Mouse (Mus musculus): ENCODE results near the gene Synpo2. TPM values are rescaled to one million over a fixed set of nuclear protein-coding genes. Genes with fewer than 3 reads are reported as not detected.

Synpo2 gene
- polyA plus RNA-seq, 1 experiment = 1.3 TPM

DNA sequence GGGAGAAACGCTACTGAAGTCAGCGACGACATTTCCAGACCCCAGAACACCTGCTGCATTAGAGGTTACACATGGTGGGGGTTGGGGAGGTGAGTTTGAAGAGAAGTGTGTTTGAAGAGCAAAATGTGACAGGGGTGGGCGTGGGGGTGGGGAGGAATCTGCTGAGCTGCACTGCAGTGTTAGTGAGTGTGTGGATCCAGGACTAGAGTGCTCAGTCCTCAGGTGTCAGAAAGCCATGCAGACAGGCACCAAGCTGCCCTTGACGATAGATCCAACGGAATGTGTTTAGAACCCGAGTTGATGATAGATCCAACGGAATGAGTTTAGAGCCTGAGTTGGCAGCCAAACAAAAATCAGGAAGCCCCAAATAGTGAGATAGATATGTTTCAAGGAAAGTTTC lies 89.4 kb downstream of the Synpo2 start:
- DNase-seq (ENCODE audit: low read depth) = no peak
- TF ChIP-seq POLR2A (IDR thresholded peaks at IDR 0.05; ENCODE audit: borderline replicate concordance, extremely low read depth, insufficient read depth, insufficient read length, poor library complexity, severe bottlenecking) (no peak), CTCF (IDR thresholded peaks at IDR 0.05; ENCODE audit: borderline replicate concordance, extremely low read depth, insufficient read depth, insufficient read length) (no peak)

GRCm38 (mm10) chr3:123145942-123146341 lies 90.0 kb downstream of the Synpo2 start:
- no peak for DNase-seq (ENCODE audit: low read depth)
- TF ChIP-seq POLR2A (IDR thresholded peaks at IDR 0.05; ENCODE audit: borderline replicate concordance, extremely low read depth, insufficient read depth, insufficient read length, poor library complexity, severe bottlenecking) = no peak
- no peak for TF ChIP-seq CTCF (IDR thresholded peaks at IDR 0.05; ENCODE audit: borderline replicate concordance, extremely low read depth, insufficient read depth, insufficient read length)

GRCm38 (mm10) chr3:123143412-123143811 lies 92.5 kb downstream of the Synpo2 start:
- no peak for TF ChIP-seq CTCF (IDR thresholded peaks at IDR 0.05; ENCODE audit: borderline replicate concordance, extremely low read depth, insufficient read depth, insufficient read length)
- no peak for TF ChIP-seq POLR2A (IDR thresholded peaks at IDR 0.05; ENCODE audit: borderline replicate concordance, extremely low read depth, insufficient read depth, insufficient read length, poor library complexity, severe bottlenecking)
- no peak for DNase-seq (ENCODE audit: low read depth)

DNA sequence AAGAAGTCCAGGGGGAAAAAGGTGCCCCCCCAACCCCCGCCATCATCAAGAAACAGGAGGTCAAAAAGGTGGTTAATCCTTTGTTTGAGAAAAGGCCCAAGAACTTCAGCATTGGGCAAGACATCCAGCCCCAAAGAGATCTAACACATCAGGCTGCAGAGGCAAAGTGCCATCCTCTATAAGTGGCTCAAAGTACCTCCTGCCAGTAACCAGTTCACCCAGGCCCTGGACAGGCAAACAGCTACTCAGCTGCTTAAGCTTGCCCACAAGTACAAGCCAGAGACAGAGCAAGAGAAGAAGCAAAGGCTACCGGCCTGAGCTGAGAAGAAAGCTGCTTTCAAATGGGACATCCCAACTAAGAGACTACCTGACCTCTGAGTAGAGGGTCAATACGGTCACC lies 93.7 kb downstream of the Synpo2 start:
- no peak for DNase-seq (ENCODE audit: low read depth)
- TF ChIP-seq CTCF (IDR thresholded peaks at IDR 0.05; ENCODE audit: borderline replicate concordance, extremely low read depth, insufficient read depth, insufficient read length) (no peak), POLR2A (IDR thresholded peaks at IDR 0.05; ENCODE audit: borderline replicate concordance, extremely low read depth, insufficient read depth, insufficient read length, poor library complexity, severe bottlenecking) (no peak)

DNA sequence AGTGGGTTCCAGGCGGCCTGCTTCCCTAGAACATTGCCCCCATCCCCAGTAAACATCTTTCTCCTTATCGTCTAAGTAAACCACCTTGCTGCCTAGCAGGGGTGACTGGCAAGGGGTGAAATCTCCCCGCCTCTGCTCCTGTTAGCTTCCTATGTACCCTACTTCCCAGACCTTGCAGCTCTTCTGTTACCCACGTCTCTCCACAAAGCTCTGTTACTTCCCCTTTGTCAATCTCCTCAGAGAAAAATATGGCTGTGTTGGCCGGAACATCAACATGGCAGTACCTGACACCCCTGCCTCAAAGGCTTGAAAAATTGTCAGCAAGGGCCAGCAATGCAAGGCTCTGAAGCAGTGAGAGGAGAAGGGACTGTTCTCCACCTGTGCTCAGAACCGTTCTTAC lies 94.9 kb downstream of the Synpo2 start:
- DNase-seq (ENCODE audit: low read depth) = no peak
- no peak for TF ChIP-seq POLR2A (IDR thresholded peaks at IDR 0.05; ENCODE audit: borderline replicate concordance, extremely low read depth, insufficient read depth, insufficient read length, poor library complexity, severe bottlenecking)
- TF ChIP-seq CTCF (IDR thresholded peaks at IDR 0.05; ENCODE audit: borderline replicate concordance, extremely low read depth, insufficient read depth, insufficient read length) = no peak

DNA sequence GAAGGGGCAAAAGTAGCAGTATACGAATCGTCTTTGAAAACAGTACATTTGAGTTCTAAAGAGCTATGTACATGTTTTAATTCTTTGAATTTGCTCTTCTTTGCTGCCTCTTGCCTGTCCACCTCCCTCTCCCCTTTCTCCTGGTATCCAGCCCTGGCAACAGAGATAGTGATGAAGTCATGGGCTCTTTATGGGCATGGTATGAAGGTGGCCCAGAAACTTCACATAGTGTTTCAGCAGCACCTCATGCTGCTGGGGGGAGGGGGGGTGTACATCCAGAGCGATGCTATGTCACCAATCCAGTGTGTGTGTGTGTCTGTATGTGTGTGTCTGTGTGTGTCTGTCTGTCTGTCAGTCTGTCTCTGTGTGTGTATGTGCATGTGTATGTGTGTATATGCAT lies 95.8 kb downstream of the Synpo2 start:
- no peak for DNase-seq (ENCODE audit: low read depth)
- TF ChIP-seq POLR2A (IDR thresholded peaks at IDR 0.05; ENCODE audit: borderline replicate concordance, extremely low read depth, insufficient read depth, insufficient read length, poor library complexity, severe bottlenecking) (no peak), CTCF (IDR thresholded peaks at IDR 0.05; ENCODE audit: borderline replicate concordance, extremely low read depth, insufficient read depth, insufficient read length) (no peak)

DNA sequence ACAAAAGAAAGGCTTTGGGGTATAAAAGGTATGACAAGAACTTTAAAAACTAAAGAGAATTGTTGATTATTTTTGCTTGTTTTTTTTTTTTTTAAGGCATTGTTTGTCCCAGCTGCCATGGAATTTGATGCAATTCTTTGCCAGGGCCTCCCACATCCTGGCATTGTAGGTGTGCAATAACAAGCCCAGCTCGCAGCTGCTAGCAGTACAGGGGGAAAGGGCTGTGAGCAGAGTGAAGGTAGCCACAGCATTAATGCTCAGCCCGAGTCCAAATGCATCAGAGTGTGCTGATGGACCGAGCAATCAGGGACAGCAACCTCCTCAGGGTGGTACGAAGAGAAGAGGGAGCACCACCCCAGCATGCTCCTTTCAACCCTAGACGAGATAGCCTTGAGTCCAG lies 96.3 kb downstream of the Synpo2 start:
- DNase-seq (ENCODE audit: low read depth) = no peak
- TF ChIP-seq CTCF (IDR thresholded peaks at IDR 0.05; ENCODE audit: borderline replicate concordance, extremely low read depth, insufficient read depth, insufficient read length) (no peak), POLR2A (IDR thresholded peaks at IDR 0.05; ENCODE audit: borderline replicate concordance, extremely low read depth, insufficient read depth, insufficient read length, poor library complexity, severe bottlenecking) (no peak)

DNA sequence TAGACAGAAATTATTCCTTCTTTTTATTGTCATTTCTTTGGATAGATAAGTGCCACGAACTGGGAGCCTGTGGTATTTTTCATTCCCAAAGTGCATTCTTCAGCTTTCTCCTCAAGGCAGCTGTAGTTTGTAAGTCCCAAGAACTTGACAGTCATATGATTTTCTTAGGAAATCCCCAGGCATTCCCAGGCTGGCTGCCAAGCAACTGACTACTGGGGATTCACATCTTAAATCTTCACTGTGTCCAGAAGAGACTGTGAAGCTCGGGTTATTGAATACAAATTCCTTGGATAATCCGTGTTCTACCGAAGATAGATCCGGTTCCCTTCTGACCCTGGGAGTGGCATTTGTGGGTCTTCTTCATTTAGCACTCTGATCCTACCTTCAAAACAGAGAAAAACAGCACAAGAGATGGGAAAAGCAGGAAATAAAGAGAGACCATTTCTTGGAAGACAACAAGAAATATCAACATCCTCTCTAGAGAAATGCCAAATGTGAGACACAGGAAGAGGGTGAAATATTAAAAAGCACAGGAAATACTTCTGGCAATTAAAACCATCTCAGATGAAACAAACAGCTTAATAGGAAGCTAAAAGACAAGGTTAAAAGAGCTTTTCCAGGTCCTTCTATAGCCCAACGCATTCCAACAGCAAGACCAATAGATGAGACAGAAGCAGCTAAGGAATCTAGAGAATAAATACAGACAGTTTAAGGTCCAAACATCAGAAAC lies 97.5 kb downstream of the Synpo2 start:
- DNase-seq (ENCODE audit: low read depth) = peak; percentile 47
- no peak for TF ChIP-seq POLR2A (IDR thresholded peaks at IDR 0.05; ENCODE audit: borderline replicate concordance, extremely low read depth, insufficient read depth, insufficient read length, poor library complexity, severe bottlenecking)

DNA sequence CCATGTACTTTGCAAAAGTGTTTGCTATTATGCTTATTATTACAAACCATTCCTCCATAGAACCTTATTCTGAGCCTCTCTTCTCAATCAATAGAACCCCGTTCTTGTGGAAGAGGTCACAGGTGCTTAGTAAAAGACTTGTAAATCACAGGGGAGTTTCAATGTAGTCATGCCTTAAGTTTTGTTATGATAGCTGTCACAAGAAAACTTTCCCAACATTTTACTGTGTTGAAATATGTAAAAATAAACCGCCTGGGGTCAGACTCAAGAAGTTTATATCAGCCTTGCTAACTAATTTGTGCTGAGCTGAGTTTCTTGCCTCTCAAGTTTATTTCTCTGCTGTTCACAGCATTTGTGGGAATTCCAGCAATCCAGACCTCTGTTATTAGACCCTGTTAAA lies 103.8 kb downstream of the Synpo2 start:
- no peak for TF ChIP-seq CTCF (IDR thresholded peaks at IDR 0.05; ENCODE audit: borderline replicate concordance, extremely low read depth, insufficient read depth, insufficient read length)
- TF ChIP-seq POLR2A (IDR thresholded peaks at IDR 0.05; ENCODE audit: borderline replicate concordance, extremely low read depth, insufficient read depth, insufficient read length, poor library complexity, severe bottlenecking) = no peak
- DNase-seq (ENCODE audit: low read depth) = no peak

DNA sequence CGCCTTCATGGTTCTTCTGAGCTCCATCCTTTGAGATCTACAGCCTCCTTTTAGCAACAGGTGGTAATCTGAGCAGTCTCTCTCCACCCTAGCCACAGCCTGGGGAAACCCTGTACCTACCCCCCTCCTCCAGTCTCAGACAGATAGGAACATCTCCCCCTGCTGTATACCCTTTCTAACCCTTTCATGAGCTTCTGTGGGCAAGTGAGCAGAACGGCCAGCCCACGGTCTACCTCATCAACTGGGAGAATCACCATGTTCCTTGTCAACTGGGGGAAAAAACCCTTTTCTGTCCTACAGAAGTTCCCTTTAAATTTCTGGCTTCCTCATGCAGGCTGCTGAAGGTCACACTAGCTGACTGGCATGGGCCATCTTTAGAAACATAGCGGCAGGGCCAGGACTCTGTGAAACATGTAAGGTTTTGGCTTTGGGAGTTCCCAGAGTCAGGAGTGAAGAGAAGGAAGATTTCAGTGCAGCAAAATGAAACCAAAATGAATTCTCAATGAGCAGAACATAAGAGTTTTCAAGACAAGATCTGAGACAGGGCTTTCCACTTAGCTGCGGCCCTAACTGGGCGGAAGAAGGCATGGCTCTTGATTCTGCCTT lies 104.7 kb downstream of the Synpo2 start:
- TF ChIP-seq POLR2A (IDR thresholded peaks at IDR 0.05; ENCODE audit: borderline replicate concordance, extremely low read depth, insufficient read depth, insufficient read length, poor library complexity, severe bottlenecking) (no peak), CTCF (IDR thresholded peaks at IDR 0.05; ENCODE audit: borderline replicate concordance, extremely low read depth, insufficient read depth, insufficient read length) (no peak)

DNA sequence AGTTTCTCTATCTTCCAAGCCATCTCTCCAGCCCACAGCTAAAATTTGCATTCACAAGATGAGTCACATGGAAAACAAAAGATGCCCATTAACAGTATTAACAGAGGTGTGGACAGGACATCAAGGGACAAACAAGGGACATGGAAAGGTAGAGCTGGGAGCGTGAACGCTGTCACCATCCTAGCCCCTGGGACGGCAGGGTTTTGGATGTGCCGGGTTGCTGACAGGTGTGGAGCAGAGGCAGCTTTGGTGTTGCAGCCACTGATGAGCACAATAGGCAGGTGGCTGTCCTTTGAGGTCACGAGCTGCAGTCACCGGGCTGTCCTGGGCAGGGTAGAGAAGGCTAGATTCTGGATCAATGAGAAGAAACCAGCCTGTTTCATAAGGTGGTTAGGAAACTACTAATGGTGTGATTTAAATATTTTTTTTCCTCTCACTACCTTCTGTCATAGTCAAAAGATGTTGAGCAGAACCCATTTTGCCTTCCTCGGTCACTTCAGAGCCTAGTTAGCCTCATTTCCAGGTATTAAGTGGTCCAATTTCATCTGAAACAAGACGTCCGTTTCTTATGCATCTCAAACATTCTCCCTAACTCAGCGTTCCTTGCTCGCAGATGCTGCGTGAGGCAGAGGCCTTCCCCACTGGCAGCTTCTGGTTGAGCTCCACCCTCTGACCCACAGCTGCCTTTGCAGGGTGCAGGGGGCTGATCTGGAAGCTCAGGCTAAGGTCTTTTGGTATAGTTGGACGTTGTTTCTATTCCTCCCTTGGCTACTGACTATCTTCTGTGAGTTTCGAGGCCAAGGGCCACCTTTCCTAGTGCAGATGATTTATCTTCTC lies 105.4 kb downstream of the Synpo2 start:
- TF ChIP-seq CTCF (IDR thresholded peaks at IDR 0.05; ENCODE audit: borderline replicate concordance, extremely low read depth, insufficient read depth, insufficient read length) = no peak
- no peak for TF ChIP-seq POLR2A (IDR thresholded peaks at IDR 0.05; ENCODE audit: borderline replicate concordance, extremely low read depth, insufficient read depth, insufficient read length, poor library complexity, severe bottlenecking)
- no peak for DNase-seq (ENCODE audit: low read depth)

More for the DNA sequence above, 104.7 kb downstream of the Synpo2 start:
- DNase-seq (ENCODE audit: low read depth) = no peak

Measured in brain, embryonic 14.5 days (tissue).